Mouse (Mus musculus): ENCODE results near the gene Scarb1. TPM values are rescaled to one million over a fixed set of nuclear protein-coding genes. Genes with fewer than 3 reads are reported as not detected.

The Scarb1 gene
- total and polyA plus RNA-seq, 2 experiments from 2014 or later: 58.2 to 79.8 TPM

GRCm38 (mm10) chr5:125330656-125331055 is 10.2 kb downstream of the Scarb1 start:
- no peak for TF ChIP-seq EP300 (IDR thresholded peaks at IDR 0.05; ENCODE audit: low read depth)
- TF ChIP-seq CTCF (IDR thresholded peaks at IDR 0.05; ENCODE audit: low read depth): no peak
- H3K27me3 ChIP-seq (ENCODE audit: control insufficient read depth, insufficient read depth, low read length): no peaks in the 10 kb centered on the region
- DNase-seq (ENCODE audit: low spot score) (peak; percentile 18), ATAC-seq (ENCODE audit: insufficient read depth, low read depth) (no peak)
- peak overlapping the region; percentile 67 for H3K27ac ChIP-seq (ENCODE audit: low read depth)
- H3K4me1 ChIP-seq (ENCODE audit: control insufficient read depth, insufficient read depth): peaks cover 49% of the 10 kb centered on the region
- no peak overlapping the region for H3K4me2 ChIP-seq (ENCODE audit: low read depth, low read length)
- 20% methylated on average over 8 of the region's 8 CpGs for WGBS
- no peaks in the 10 kb centered on the region for H3K9me3 ChIP-seq (replicated peaks; ENCODE audit: control insufficient read depth, low read length)
- H3K9ac ChIP-seq (replicated peaks; ENCODE audit: low read depth, low read length): peak overlapping the region; percentile 17; the same call in 1 of the 2 replicates
- H3K4me3 ChIP-seq (ENCODE audit: low read depth, low read length): no peak overlapping the region
- no peaks in the 10 kb centered on the region for H3K36me3 ChIP-seq (replicated peaks; ENCODE audit: control insufficient read depth, insufficient read depth, low read length)

DNA sequence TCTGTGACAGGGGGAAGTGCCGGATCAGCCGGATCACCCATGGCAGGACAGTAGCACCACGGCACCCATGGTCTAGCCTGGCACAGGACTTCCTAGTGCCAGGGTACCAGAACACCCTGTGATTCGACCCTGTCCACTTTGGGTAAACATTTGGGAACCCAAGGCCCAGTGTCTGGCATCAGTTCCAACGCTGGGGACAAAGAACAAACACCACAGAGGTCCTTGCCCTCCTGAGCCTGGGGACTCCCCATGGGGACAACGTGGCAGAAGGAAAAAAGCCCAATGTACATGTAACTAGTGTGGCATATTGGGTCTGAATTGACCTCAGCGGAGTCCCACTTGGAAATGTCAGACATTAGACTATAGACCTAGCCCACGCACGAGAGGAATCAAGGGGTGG is 10.7 kb downstream of the Scarb1 start:
- TF ChIP-seq EP300 (IDR thresholded peaks at IDR 0.05; ENCODE audit: low read depth) (no peak), CTCF (IDR thresholded peaks at IDR 0.05; ENCODE audit: low read depth) (no peak)
- ATAC-seq (ENCODE audit: insufficient read depth, low read depth) (no peak), DNase-seq (ENCODE audit: low spot score) (no peak)
- Histone ChIP-seq H3K9ac (replicated peaks; ENCODE audit: low read depth, low read length) (peak overlapping the region; percentile 17; the same call in 1 of the 2 replicates), H3K4me2 (ENCODE audit: low read depth, low read length) (no peak overlapping the region), H3K4me1 (ENCODE audit: control insufficient read depth, insufficient read depth) (peaks cover 53% of the 10 kb centered on the region), H3K27me3 (ENCODE audit: control insufficient read depth, insufficient read depth, low read length) (no peaks in the 10 kb centered on the region), H3K36me3 (replicated peaks; ENCODE audit: control insufficient read depth, insufficient read depth, low read length) (no peaks in the 10 kb centered on the region), H3K9me3 (replicated peaks; ENCODE audit: control insufficient read depth, low read length) (no peaks in the 10 kb centered on the region), H3K27ac (ENCODE audit: low read depth) (peak overlapping the region; percentile 67), H3K4me3 (ENCODE audit: low read depth, low read length) (no peak overlapping the region)
- WGBS: 72% methylated on average over 9 of the region's 9 CpGs

DNA sequence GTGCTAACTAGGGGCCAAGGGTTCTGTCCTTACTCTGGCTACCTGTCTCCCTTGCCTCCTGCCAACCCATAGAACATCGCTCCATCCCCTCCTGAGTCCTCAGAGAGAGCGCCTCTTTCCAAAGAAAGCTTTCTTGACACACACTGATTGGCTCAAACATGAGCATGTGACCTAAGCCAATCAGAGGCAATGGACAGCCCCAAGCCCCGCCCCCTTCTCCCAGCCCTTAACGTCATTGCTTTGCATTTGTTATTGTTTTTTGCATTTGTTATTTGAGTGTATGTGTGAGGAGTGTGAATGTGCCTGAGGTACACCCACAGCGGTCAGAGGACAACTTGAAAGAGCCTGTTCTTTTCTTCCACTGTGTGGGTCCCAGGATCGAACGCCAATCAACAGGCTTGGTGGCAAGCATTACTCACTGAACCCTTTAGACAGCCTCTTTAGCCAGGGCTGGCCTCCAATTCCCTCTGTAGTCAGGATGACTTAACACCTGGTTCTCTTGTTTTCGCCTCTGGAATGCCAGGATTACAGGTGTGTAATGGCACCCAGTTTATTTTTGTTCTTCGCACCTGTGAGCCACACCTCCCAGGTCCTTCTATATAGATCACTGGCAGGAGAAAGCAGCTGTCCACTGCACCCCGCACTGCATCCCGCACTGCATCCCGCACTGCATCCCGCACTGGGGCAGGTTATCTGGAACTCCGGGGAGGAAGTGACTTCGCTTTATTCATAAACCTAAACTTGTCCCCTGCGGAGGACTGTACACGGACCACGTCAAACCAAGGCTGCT is 13.1 kb downstream of the Scarb1 start:
- WGBS: 58% methylated on average over 18 of the region's 18 CpGs
- no peak for DNase-seq (ENCODE audit: low spot score)
- Histone ChIP-seq H3K27me3 (ENCODE audit: control insufficient read depth, insufficient read depth, low read length) (no peaks in the 10 kb centered on the region), H3K36me3 (replicated peaks; ENCODE audit: control insufficient read depth, insufficient read depth, low read length) (no peaks in the 10 kb centered on the region), H3K27ac (ENCODE audit: low read depth) (no peak overlapping the region), H3K4me3 (ENCODE audit: low read depth, low read length) (no peak overlapping the region), H3K9me3 (replicated peaks; ENCODE audit: control insufficient read depth, low read length) (no peaks in the 10 kb centered on the region), H3K4me1 (ENCODE audit: control insufficient read depth, insufficient read depth) (peaks cover 49% of the 10 kb centered on the region), H3K4me2 (ENCODE audit: low read depth, low read length) (no peak overlapping the region), H3K9ac (replicated peaks; ENCODE audit: low read depth, low read length) (no peak overlapping the region)
- ATAC-seq (ENCODE audit: insufficient read depth, low read depth): no peak
- no peak for TF ChIP-seq CTCF (IDR thresholded peaks at IDR 0.05; ENCODE audit: low read depth)

DNA sequence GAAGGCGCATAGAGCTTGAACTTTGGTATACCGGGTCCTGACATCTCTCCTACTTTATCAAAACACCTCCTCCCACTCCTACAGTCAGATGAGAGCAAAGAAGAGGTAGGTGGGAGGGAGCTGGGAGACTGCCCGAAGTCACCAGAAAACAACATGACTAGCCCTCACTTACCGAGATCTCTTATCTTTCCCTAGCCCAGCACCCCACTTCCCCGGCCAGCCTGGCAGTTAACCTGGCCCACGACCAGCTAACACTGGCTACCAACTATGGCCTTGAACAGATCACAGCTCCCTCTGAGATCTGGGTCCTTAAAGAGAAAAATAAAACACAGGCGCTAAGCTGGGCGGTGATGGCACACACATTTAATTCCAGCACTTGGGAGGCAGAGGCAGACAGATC is 14.5 kb downstream of the Scarb1 start:
- DNase-seq (ENCODE audit: low spot score) (no peak), ATAC-seq (ENCODE audit: insufficient read depth, low read depth) (no peak)
- Histone ChIP-seq H3K4me3 (ENCODE audit: low read depth, low read length) (no peak overlapping the region), H3K36me3 (replicated peaks; ENCODE audit: control insufficient read depth, insufficient read depth, low read length) (no peaks in the 10 kb centered on the region), H3K9me3 (replicated peaks; ENCODE audit: control insufficient read depth, low read length) (no peaks in the 10 kb centered on the region), H3K27me3 (ENCODE audit: control insufficient read depth, insufficient read depth, low read length) (no peaks in the 10 kb centered on the region), H3K9ac (replicated peaks; ENCODE audit: low read depth, low read length) (no peak overlapping the region), H3K4me1 (ENCODE audit: control insufficient read depth, insufficient read depth) (peaks cover 35% of the 10 kb centered on the region), H3K4me2 (ENCODE audit: low read depth, low read length) (peak overlapping the region; percentile 22), H3K27ac (ENCODE audit: low read depth) (peak overlapping the region; percentile 62)
- TF ChIP-seq CTCF (IDR thresholded peaks at IDR 0.05; ENCODE audit: low read depth) (no peak), EP300 (IDR thresholded peaks at IDR 0.05; ENCODE audit: low read depth) (no peak)
- 39% methylated on average over 8 of the region's 8 CpGs for WGBS

DNA sequence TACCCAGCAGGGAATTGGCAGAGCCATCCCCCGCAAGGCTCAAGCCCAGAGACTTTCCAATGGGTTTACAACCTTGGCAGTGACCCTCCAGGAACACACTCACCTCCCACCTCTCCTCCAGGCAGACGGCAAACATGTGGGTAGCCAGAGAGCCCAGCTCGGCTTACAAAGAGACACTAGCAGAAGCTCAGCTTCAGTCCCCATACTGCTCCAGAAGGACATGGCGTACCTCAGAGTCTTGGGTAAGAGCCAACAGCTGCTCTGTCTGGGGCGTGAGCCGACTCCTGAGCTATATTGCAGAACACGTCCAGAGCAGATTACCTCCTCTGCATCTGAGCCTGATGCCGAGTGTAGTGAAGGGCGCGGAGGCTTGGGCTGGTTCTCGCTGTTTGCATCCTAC is 15.0 kb downstream of the Scarb1 start:
- H3K9me3 ChIP-seq (replicated peaks; ENCODE audit: control insufficient read depth, low read length): no peaks in the 10 kb centered on the region
- TF ChIP-seq EP300 (IDR thresholded peaks at IDR 0.05; ENCODE audit: low read depth) (no peak), CTCF (IDR thresholded peaks at IDR 0.05; ENCODE audit: low read depth) (no peak)
- DNase-seq (ENCODE audit: low spot score) (peak; percentile 57), ATAC-seq (ENCODE audit: insufficient read depth, low read depth) (peak; percentile 70)
- H3K4me1 ChIP-seq (ENCODE audit: control insufficient read depth, insufficient read depth): peaks cover 31% of the 10 kb centered on the region
- no peak overlapping the region for H3K9ac ChIP-seq (replicated peaks; ENCODE audit: low read depth, low read length)
- no peak overlapping the region for H3K4me3 ChIP-seq (ENCODE audit: low read depth, low read length)
- 30% methylated on average over 11 of the region's 11 CpGs for WGBS
- peak overlapping the region; percentile 22 for H3K4me2 ChIP-seq (ENCODE audit: low read depth, low read length)
- H3K27me3 ChIP-seq (ENCODE audit: control insufficient read depth, insufficient read depth, low read length): no peaks in the 10 kb centered on the region
- H3K27ac ChIP-seq (ENCODE audit: low read depth): peak overlapping the region; percentile 62
- H3K36me3 ChIP-seq (replicated peaks; ENCODE audit: control insufficient read depth, insufficient read depth, low read length): no peaks in the 10 kb centered on the region

GRCm38 (mm10) chr5:125325285-125325684 is 15.6 kb downstream of the Scarb1 start:
- ATAC-seq (ENCODE audit: insufficient read depth, low read depth): peak; percentile 60; the same call in 1 of the 2 replicates
- no peaks in the 10 kb centered on the region for H3K9me3 ChIP-seq (replicated peaks; ENCODE audit: control insufficient read depth, low read length)

More at GRCm38 (mm10) chr5:125325285-125325684, 15.6 kb downstream of the Scarb1 start:
- no peak overlapping the region for H3K4me2 ChIP-seq (ENCODE audit: low read depth, low read length)
- H3K36me3 ChIP-seq (replicated peaks; ENCODE audit: control insufficient read depth, insufficient read depth, low read length): no peaks in the 10 kb centered on the region
- no peak overlapping the region for H3K9ac ChIP-seq (replicated peaks; ENCODE audit: low read depth, low read length)
- no peak for TF ChIP-seq EP300 (IDR thresholded peaks at IDR 0.05; ENCODE audit: low read depth)
- TF ChIP-seq CTCF (IDR thresholded peaks at IDR 0.05; ENCODE audit: low read depth): no peak
- H3K4me3 ChIP-seq (ENCODE audit: low read depth, low read length): no peak overlapping the region
- DNase-seq (ENCODE audit: low spot score): no peak
- whole genome bisulfite sequencing: 31% methylated on average over 4 of the region's 4 CpGs
- no peaks in the 10 kb centered on the region for H3K27me3 ChIP-seq (ENCODE audit: control insufficient read depth, insufficient read depth, low read length)
- H3K4me1 ChIP-seq (ENCODE audit: control insufficient read depth, insufficient read depth): peaks cover 24% of the 10 kb centered on the region
- H3K27ac ChIP-seq (ENCODE audit: low read depth): peak overlapping the region; percentile 62

Data from heart, postnatal 0 days (tissue).